Mouse (Mus musculus): Measurements from ENCODE around the gene Zfp708. TPM values are rescaled to one million over a fixed set of nuclear protein-coding genes. Genes with fewer than 3 reads are reported as not detected.

The Zfp708 gene
- polyA plus RNA-seq, 1 experiment from 2014 or later, result 10.2 TPM

DNA sequence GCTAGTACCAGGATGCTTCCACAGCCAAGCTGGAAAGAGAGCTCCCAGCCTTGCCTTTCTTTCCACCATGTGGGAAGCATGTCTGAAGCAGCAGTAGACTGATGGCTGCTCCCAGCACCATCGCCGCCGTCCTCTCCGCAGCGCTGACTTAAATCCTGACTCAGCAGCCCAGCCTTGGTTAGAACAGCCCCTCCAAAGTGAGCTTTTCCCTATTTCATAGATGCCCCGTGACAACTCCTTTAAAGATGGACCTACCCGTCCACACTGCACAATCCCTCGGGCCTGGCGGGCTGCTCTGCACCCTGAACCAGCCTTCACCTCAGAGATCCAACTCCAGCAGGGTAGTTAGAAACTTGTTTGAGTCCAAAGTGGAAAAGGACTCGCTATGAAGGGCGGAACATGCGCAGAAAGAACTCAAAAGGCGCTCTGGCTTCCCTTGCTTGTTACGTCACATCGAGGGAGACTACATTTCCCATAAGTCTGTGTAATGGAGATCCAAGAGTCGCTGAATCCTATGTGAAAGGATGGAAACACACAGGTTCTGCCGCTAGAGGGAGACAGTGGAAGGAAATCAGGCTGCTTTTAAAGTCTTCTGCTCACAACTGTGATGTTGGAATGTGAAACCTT, 10.5 kb upstream of the Zfp708 start, which contains the start of gene Gm28557:
Gm28557 (minus strand) TSS at position 411 of the 627 bp plus-strand sequence.
- Histone ChIP-seq H3K4me3 (ENCODE audit: low read depth, low read length) (peak within 1 kb of the TSS; percentile 60), H3K9ac (replicated peaks; ENCODE audit: low read depth, low read length) (peak within 1 kb of the TSS; percentile 58), H3K36me3 (ENCODE audit: control insufficient read depth, insufficient read depth, low read length) (no peaks in the 10 kb centered on the region), H3K27me3 (ENCODE audit: control insufficient read depth, insufficient read depth, low read length) (no peaks in the 10 kb centered on the region), H3K4me2 (ENCODE audit: low read depth, low read length) (peak within 1 kb of the TSS; percentile 67), H3K4me1 (ENCODE audit: control insufficient read depth, insufficient read depth, low read length) (0 out of 2 replicates have a peak, but pooled peaks cover 4% of the 10 kb centered on the region), H3K27ac (ENCODE audit: low read depth, low read length) (peak within 1 kb of the TSS; percentile 52), H3K9me3 (ENCODE audit: control insufficient read depth, low read length) (no peaks in the 10 kb centered on the region; the same call in 1 of the 2 replicates)
- under 1% methylated on average over 17 of the region's 17 CpGs for WGBS
- ATAC-seq (ENCODE audit: low read depth), result peak; percentile 98

DNA sequence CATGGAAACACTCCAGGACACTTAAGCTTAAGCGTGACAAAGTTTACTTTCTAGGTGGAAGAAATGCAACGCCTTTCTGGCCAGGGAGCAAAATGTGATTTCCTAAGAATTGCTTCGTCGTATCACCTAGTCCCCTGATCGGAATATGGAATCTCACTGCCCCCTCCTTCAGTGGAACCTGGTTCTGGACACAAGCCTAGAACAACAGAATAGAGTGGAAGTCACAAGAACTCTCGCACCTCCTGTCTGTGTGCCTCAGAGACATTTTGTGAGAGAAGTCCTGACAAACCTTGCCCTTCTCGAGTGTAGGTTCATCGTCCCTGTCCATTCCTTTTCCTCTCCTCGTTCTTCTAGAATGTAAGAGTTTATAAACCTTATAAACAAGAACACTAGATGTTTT, 9.9 kb upstream of the Zfp708 start:
- H3K4me2 ChIP-seq (ENCODE audit: low read depth, low read length), result peak overlapping the region; percentile 67
- H3K27ac ChIP-seq (ENCODE audit: low read depth, low read length), result 0 out of 2 replicates have a peak overlapping the region, but pooled peaks have one; percentile 52
- H3K9ac ChIP-seq (replicated peaks; ENCODE audit: low read depth, low read length), result peak overlapping the region; percentile 58

DNA sequence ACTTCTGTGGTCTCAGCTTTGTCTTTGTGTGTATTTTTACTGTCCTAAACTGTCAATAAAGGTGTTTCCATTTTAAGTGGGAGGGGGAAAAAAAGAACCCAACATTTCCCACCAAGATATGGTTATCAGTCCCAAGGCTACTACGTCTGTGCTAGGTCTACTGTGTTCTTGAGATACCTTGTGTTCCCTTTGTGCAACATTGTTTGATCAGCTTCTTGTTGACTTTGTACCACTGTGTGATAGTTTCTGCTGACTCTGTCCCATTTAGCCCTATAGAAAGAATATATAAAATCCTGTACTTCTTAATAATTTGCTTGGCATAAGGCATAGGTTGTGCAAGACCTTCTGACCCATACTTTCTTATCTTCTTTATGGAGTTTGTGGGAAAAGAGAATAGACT, 7.6 kb downstream of the Zfp708 start:
- Histone ChIP-seq H3K27me3 (ENCODE audit: control insufficient read depth, insufficient read depth, low read length) (no peaks in the 10 kb centered on the region), H3K4me1 (ENCODE audit: control insufficient read depth, insufficient read depth, low read length) (no peaks in the 10 kb centered on the region), H3K36me3 (ENCODE audit: control insufficient read depth, insufficient read depth, low read length) (no peaks in the 10 kb centered on the region), H3K27ac (ENCODE audit: low read depth, low read length) (no peak overlapping the region), H3K4me3 (ENCODE audit: low read depth, low read length) (no peak overlapping the region), H3K4me2 (ENCODE audit: low read depth, low read length) (no peak overlapping the region), H3K9me3 (ENCODE audit: control insufficient read depth, low read length) (no peaks in the 10 kb centered on the region), H3K9ac (replicated peaks; ENCODE audit: low read depth, low read length) (no peak overlapping the region)
- no peak for ATAC-seq (ENCODE audit: low read depth)
- WGBS, result 78% methylated on average over 1 of the region's 1 CpGs

More for the DNA sequence above, 9.9 kb upstream of the Zfp708 start:
- Histone ChIP-seq H3K27me3 (ENCODE audit: control insufficient read depth, insufficient read depth, low read length) (no peaks in the 10 kb centered on the region), H3K9me3 (ENCODE audit: control insufficient read depth, low read length) (no peaks in the 10 kb centered on the region; the same call in 1 of the 2 replicates), H3K4me3 (ENCODE audit: low read depth, low read length) (peak overlapping the region; percentile 60), H3K36me3 (ENCODE audit: control insufficient read depth, insufficient read depth, low read length) (no peaks in the 10 kb centered on the region), H3K4me1 (ENCODE audit: control insufficient read depth, insufficient read depth, low read length) (0 out of 2 replicates have a peak, but pooled peaks cover 4% of the 10 kb centered on the region)
- 66% methylated on average over 9 of the region's 9 CpGs for WGBS
- ATAC-seq (ENCODE audit: low read depth), result no peak

GRCm38 (mm10) chr13:67081946-67082345, 15.8 kb downstream of the Zfp708 start:
- Histone ChIP-seq H3K4me1 (ENCODE audit: control insufficient read depth, insufficient read depth, low read length) (0 out of 2 replicates have a peak, but pooled peaks cover 6% of the 10 kb centered on the region), H3K27me3 (ENCODE audit: control insufficient read depth, insufficient read depth, low read length) (no peaks in the 10 kb centered on the region), H3K9ac (replicated peaks; ENCODE audit: low read depth, low read length) (no peak overlapping the region), H3K27ac (ENCODE audit: low read depth, low read length) (no peak overlapping the region), H3K4me2 (ENCODE audit: low read depth, low read length) (peak overlapping the region; percentile 63), H3K36me3 (ENCODE audit: control insufficient read depth, insufficient read depth, low read length) (0 out of 2 replicates have a peak, but pooled peaks cover 3% of the 10 kb centered on the region), H3K4me3 (ENCODE audit: low read depth, low read length) (peak overlapping the region; percentile 49), H3K9me3 (ENCODE audit: control insufficient read depth, low read length) (peaks cover 2% of the 10 kb centered on the region; the same call in 1 of the 2 replicates)
- ATAC-seq (ENCODE audit: low read depth), result no peak
- 74% methylated on average over 1 of the region's 1 CpGs for whole genome bisulfite sequencing

- H3K27me3 ChIP-seq (ENCODE audit: control insufficient read depth, insufficient read depth, low read length), result no peaks in the 10 kb centered on the region
- H3K9me3 ChIP-seq (ENCODE audit: control insufficient read depth, low read length), result peaks cover 3% of the 10 kb centered on the region
- H3K4me3 ChIP-seq (ENCODE audit: low read depth, low read length), result peak overlapping the region; percentile 49
- peak; percentile 98 for ATAC-seq (ENCODE audit: low read depth)
- H3K36me3 ChIP-seq (ENCODE audit: control insufficient read depth, insufficient read depth, low read length), result 0 out of 2 replicates have a peak, but pooled peaks cover 3% of the 10 kb centered on the region
- peak overlapping the region; percentile 40 for H3K27ac ChIP-seq (ENCODE audit: low read depth, low read length)
- peak overlapping the region; percentile 54 for H3K9ac ChIP-seq (replicated peaks; ENCODE audit: low read depth, low read length)
- peak overlapping the region; percentile 63 for H3K4me2 ChIP-seq (ENCODE audit: low read depth, low read length)
- WGBS, result 0% methylated on average over 24 of the region's 24 CpGs
- H3K4me1 ChIP-seq (ENCODE audit: control insufficient read depth, insufficient read depth, low read length), result 0 out of 2 replicates have a peak, but pooled peaks cover 6% of the 10 kb centered on the region
Observed at GRCm38 (mm10) chr13:67081142-67081713, 16.5 kb downstream of the Zfp708 start.

DNA sequence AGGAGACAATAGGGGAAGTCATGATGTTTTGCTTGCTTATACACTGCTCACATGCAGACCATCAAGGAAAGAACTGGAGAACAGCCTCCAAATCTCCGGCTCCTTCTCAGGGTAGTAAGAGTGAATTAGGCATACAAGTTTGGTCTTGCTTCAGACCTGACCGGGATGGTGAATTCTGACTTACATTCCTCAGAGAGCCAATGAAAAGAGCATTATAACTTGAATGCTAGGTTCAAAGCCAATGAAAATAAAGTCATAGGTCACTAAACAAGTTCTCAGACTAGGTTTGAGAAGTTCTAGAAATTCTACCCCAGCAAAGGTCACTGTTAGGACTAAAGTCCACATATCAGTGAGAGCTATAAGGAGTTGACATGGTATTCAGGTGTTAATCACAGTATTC, 20.5 kb downstream of the Zfp708 start:
- Histone ChIP-seq H3K36me3 (ENCODE audit: control insufficient read depth, insufficient read depth, low read length) (peaks cover 21% of the 10 kb centered on the region; the same call in 1 of the 2 replicates), H3K27me3 (ENCODE audit: control insufficient read depth, insufficient read depth, low read length) (no peaks in the 10 kb centered on the region), H3K4me3 (ENCODE audit: low read depth, low read length) (no peak overlapping the region), H3K4me2 (ENCODE audit: low read depth, low read length) (no peak overlapping the region), H3K4me1 (ENCODE audit: control insufficient read depth, insufficient read depth, low read length) (0 out of 2 replicates have a peak, but pooled peaks cover 6% of the 10 kb centered on the region), H3K27ac (ENCODE audit: low read depth, low read length) (no peak overlapping the region), H3K9ac (replicated peaks; ENCODE audit: low read depth, low read length) (no peak overlapping the region), H3K9me3 (ENCODE audit: control insufficient read depth, low read length) (peaks cover 15% of the 10 kb centered on the region)
- no peak for ATAC-seq (ENCODE audit: low read depth)
- 94% methylated on average over 2 of the region's 2 CpGs for WGBS

DNA sequence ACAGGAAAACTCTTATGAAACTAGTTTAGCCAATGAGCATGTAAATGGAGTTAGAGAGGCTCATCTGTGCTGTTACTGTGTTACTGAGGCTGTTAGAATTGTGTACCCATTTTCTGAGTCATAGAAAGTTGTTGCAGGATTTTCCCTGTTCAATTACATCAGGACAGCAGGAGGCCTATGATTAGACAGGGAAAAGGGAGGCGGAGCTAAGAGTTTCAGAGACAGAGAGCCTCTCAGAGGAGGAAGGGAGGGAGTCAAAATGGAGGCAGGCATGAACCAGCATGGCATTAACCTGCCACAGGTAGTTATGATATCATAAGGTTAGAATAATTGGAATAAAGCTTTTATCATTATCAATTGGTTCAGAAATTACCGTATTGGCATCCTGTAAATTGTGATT, 25.0 kb downstream of the Zfp708 start:
- H3K27ac ChIP-seq (ENCODE audit: low read depth, low read length), result no peak overlapping the region
- H3K9ac ChIP-seq (replicated peaks; ENCODE audit: low read depth, low read length), result no peak overlapping the region
- 93% methylated on average over 2 of the region's 2 CpGs for WGBS
- no peaks in the 10 kb centered on the region for H3K4me1 ChIP-seq (ENCODE audit: control insufficient read depth, insufficient read depth, low read length)
- no peak overlapping the region for H3K4me2 ChIP-seq (ENCODE audit: low read depth, low read length)
- peaks cover 24% of the 10 kb centered on the region for H3K9me3 ChIP-seq (ENCODE audit: control insufficient read depth, low read length)
- H3K36me3 ChIP-seq (ENCODE audit: control insufficient read depth, insufficient read depth, low read length), result peaks cover 40% of the 10 kb centered on the region
- no peaks in the 10 kb centered on the region for H3K27me3 ChIP-seq (ENCODE audit: control insufficient read depth, insufficient read depth, low read length)
- no peak overlapping the region for H3K4me3 ChIP-seq (ENCODE audit: low read depth, low read length)
- no peak for ATAC-seq (ENCODE audit: low read depth)

GRCm38 (mm10) chr13:67065386-67065785, 32.4 kb downstream of the Zfp708 start:
- Histone ChIP-seq H3K27me3 (ENCODE audit: control insufficient read depth, insufficient read depth, low read length) (no peaks in the 10 kb centered on the region), H3K36me3 (ENCODE audit: control insufficient read depth, insufficient read depth, low read length) (peaks cover 9% of the 10 kb centered on the region), H3K4me3 (ENCODE audit: low read depth, low read length) (no peak overlapping the region), H3K27ac (ENCODE audit: low read depth, low read length) (no peak overlapping the region), H3K4me1 (ENCODE audit: control insufficient read depth, insufficient read depth, low read length) (no peaks in the 10 kb centered on the region), H3K4me2 (ENCODE audit: low read depth, low read length) (no peak overlapping the region), H3K9me3 (ENCODE audit: control insufficient read depth, low read length) (peaks cover 2% of the 10 kb centered on the region), H3K9ac (replicated peaks; ENCODE audit: low read depth, low read length) (no peak overlapping the region)
- no peak for ATAC-seq (ENCODE audit: low read depth)
- WGBS, result 86% methylated on average over 8 of the region's 8 CpGs

DNA sequence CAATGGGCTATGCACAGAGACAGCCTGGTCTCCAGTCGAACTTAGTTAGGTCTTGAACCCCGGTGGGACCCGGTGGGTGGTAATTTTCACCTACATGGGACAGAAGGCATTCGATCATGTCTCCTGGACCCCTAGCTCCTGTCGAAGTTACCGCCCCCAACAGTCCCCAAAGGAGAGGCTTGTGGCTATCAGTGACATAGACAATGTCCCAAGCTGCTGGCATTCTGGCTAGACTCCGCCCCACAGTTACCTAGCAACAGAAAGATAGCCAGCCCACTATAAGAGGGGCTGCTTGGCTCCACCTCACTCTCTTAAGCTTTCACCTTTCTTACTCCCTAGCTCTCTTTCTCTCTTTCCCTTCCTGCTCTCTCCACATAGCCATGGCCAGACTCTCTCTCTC, 35.3 kb downstream of the Zfp708 start:
- no peak overlapping the region for H3K4me3 ChIP-seq (ENCODE audit: low read depth, low read length)

More for the DNA sequence above, 35.3 kb downstream of the Zfp708 start:
- no peak overlapping the region for H3K4me2 ChIP-seq (ENCODE audit: low read depth, low read length)
- no peaks in the 10 kb centered on the region for H3K4me1 ChIP-seq (ENCODE audit: control insufficient read depth, insufficient read depth, low read length)
- no peak overlapping the region for H3K9ac ChIP-seq (replicated peaks; ENCODE audit: low read depth, low read length)
- ATAC-seq (ENCODE audit: low read depth), result no peak
- H3K27me3 ChIP-seq (ENCODE audit: control insufficient read depth, insufficient read depth, low read length), result no peaks in the 10 kb centered on the region
- no peak overlapping the region for H3K27ac ChIP-seq (ENCODE audit: low read depth, low read length)
- WGBS, result 63% methylated on average over 7 of the region's 7 CpGs
- no peaks in the 10 kb centered on the region; the same call in 1 of the 2 replicates for H3K9me3 ChIP-seq (ENCODE audit: control insufficient read depth, low read length)
- no peaks in the 10 kb centered on the region for H3K36me3 ChIP-seq (ENCODE audit: control insufficient read depth, insufficient read depth, low read length)

Measured in neural tube, embryonic 14.5 days (tissue).